Mouse (Mus musculus) heart, postnatal 0 days (tissue): ENCODE data around the gene Il33. TPM values are rescaled to one million over a fixed set of nuclear protein-coding genes. Genes with fewer than 3 reads are reported as not detected.

Experiments
- ATAC-seq: fragments of 200-750 bp; cut with Nextera tagmentation; 2 replicates; pipeline ENCODE4 v1.8.0; 2017; ENCODE audit warnings: low read depth, moderate number of reproducible peaks, moderate library complexity; ENCODE audit not compliant: insufficient read depth
- DNase-seq: peaks from one replicate; pipeline ENCODE4 v3.0.0-alpha.2; 2016; ENCODE audit warnings: low spot score
- H3K27ac ChIP-seq: fragments of 300-500 bp; sonication (generic); 2 replicates; pipeline ENCODE4 v1.5.1; 2014; ENCODE audit warnings: low read depth, mild to moderate bottlenecking
- H3K27me3 ChIP-seq: fragments of 300-500 bp; sonication (generic); 2 replicates; pipeline ENCODE4 v1.6.1; 2014; ENCODE audit warnings: low read length, mixed read lengths; ENCODE audit not compliant: control insufficient read depth, insufficient read depth
- H3K36me3 ChIP-seq: fragments of 300-500 bp; sonication (generic); replicated peaks from 2 replicates; pipeline ENCODE4 v1.6.1; 2014; ENCODE audit warnings: low read length, mixed read lengths; ENCODE audit not compliant: control insufficient read depth, insufficient read depth
- H3K4me1 ChIP-seq: fragments of 300-500 bp; sonication (generic); 2 replicates; pipeline ENCODE4 v1.6.1; 2014; ENCODE audit warnings: antibody characterized with exemption; ENCODE audit not compliant: control insufficient read depth, insufficient read depth
- H3K4me2 ChIP-seq: fragments of 300-500 bp; sonication (generic); 2 replicates; pipeline ENCODE4 v1.6.1; 2014; ENCODE audit warnings: low read depth, mild to moderate bottlenecking, low read length, moderate library complexity
- H3K4me3 ChIP-seq: fragments of 300-500 bp; sonication (generic); 2 replicates; pipeline ENCODE4 v1.5.1; 2014; ENCODE audit warnings: low read depth, low read length
- H3K9ac ChIP-seq: fragments of 300-500 bp; sonication (generic); replicated peaks from 2 replicates; pipeline ENCODE4 v1.6.1; 2014; ENCODE audit warnings: low read depth, low read length, mixed read lengths
- H3K9me3 ChIP-seq: fragments of 300-500 bp; sonication (generic); replicated peaks from 2 replicates; pipeline ENCODE4 v1.6.1; 2016; ENCODE audit warnings: low read length; ENCODE audit not compliant: control insufficient read depth
- CTCF ChIP-seq: IDR thresholded peaks from 2 replicates; pipeline ENCODE4 v1.5.1; 2016; ENCODE audit warnings: antibody characterized with exemption, control low read depth, low read depth
- EP300 ChIP-seq: IDR thresholded peaks from 2 replicates; pipeline ENCODE4 v1.6.1; 2016; ENCODE audit warnings: antibody characterized with exemption, low read depth
- WGBS: fragments of 180-500 bp; shearing (Covaris S2); extraction: QIAGEN DNeasy Blood & Tissue Kit; methylation state at CpG from one replicate; pipeline ENCODE4 v1.1.7; 2014; 5-methylcytosine and 5-hydroxymethylcytosine counted together
- polyA plus RNA-seq: library from polyadenylated mRNA; unstranded; fragments of >200 nt; fragmentation: Nextera tagmentation; extraction: Ambion mirVana; gene quantifications from 2 replicates; pipeline ENCODE4 v1.2.1, GENCODE M21; 2015
- total RNA-seq: library from RNA; depleted of rRNA; stranded (reverse); fragments of >200 nt; gene quantifications from 2 replicates; pipeline ENCODE4 v1.2.3, GENCODE M21; 2014; ENCODE audit warnings: low replicate concordance

Gene Il33
- total and polyA plus RNA-seq, 2 experiments from 2014 or later: 1.4 to 4.2 TPM

DNA sequence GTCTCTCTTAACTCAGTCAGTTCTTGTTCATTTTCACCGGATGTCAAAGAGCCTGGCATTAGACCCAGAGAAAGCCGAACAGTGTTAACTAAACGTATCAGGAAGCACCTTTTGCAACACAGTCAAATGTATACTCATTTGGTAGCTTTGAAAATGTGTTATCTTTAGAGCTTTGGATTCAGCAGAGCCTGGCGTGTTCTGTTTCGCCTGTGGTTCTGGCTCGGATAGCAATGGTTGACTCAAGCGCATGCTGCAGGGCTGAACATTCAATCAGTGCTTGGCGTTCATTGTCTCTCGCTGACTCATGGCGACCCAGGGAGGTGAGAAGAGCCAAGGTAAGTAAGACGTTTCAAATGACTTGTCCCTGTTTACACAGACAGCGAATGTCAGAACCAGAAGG, 30.5 kb upstream of the Il33 start:
- Histone ChIP-seq H3K9me3 (peaks cover 2% of the 10 kb centered on the region; the same call in 1 of the 2 replicates), H3K27me3 (no peaks in the 10 kb centered on the region), H3K4me2 (no peak overlapping the region), H3K27ac (no peak overlapping the region), H3K9ac (no peak overlapping the region), H3K4me1 (no peaks in the 10 kb centered on the region), H3K4me3 (no peak overlapping the region), H3K36me3 (no peaks in the 10 kb centered on the region)
- ATAC-seq: no peak
- WGBS: 82% methylated on average over 12 of the region's 12 CpGs
- no peak for DNase-seq
- TF ChIP-seq CTCF: no peak
- no peak for TF ChIP-seq EP300

DNA sequence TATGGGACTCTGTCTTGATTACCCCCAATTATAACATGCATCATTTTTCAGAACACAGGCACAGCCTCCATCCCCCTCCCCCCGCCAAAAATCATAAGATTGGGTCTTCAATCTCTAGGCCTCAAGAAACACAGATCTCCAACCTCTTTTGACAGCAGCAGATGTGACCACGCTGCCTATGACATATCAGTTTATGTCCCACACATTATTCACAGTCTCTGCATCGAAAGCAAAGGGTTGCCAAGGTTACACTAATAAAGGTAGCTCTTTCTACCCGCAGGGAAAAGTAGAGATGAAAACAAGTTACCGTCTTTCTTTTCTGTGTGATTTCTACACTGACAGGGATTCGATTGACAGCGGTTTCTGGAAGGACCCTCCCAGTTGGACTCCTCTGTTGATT, 29.9 kb upstream of the Il33 start:
- no peaks in the 10 kb centered on the region for H3K36me3 ChIP-seq
- H3K4me2 ChIP-seq: no peak overlapping the region
- WGBS: 78% methylated on average over 7 of the region's 7 CpGs
- TF ChIP-seq CTCF: no peak
- TF ChIP-seq EP300: no peak
- H3K4me3 ChIP-seq: no peak overlapping the region
- H3K27me3 ChIP-seq: no peaks in the 10 kb centered on the region
- H3K9me3 ChIP-seq: peaks cover 8% of the 10 kb centered on the region; the same call in 1 of the 2 replicates
- H3K9ac ChIP-seq: no peak overlapping the region
- no peak for DNase-seq
- no peaks in the 10 kb centered on the region for H3K4me1 ChIP-seq
- H3K27ac ChIP-seq: no peak overlapping the region
- no peak for ATAC-seq

DNA sequence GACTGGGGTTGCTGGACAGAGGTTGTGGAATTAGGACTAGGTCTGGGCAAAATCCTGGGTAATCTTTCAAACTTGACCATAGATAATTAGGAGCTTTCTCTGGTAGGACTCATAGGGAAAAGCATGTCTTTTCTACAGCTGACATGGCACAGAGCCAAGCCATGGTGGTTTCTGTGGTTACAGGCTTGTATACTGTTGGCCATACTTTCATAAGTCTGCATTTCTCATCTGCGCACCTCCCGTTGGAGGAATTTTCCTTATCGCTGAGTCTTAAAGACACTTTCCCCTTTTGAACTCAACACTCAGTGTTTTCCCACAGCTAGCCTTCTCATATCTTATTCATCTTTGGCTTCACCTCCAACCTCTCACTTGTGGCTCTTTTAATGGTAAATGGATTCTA, 24.6 kb upstream of the Il33 start:
- Histone ChIP-seq H3K4me1 (no peaks in the 10 kb centered on the region), H3K9ac (no peak overlapping the region), H3K36me3 (no peaks in the 10 kb centered on the region), H3K4me3 (no peak overlapping the region), H3K9me3 (peaks cover 12% of the 10 kb centered on the region; the same call in 1 of the 2 replicates), H3K27me3 (no peaks in the 10 kb centered on the region), H3K4me2 (no peak overlapping the region), H3K27ac (no peak overlapping the region)
- TF ChIP-seq CTCF (no peak), EP300 (no peak)
- no peak for DNase-seq
- 83% methylated on average over 3 of the region's 3 CpGs for WGBS
- no peak for ATAC-seq

DNA sequence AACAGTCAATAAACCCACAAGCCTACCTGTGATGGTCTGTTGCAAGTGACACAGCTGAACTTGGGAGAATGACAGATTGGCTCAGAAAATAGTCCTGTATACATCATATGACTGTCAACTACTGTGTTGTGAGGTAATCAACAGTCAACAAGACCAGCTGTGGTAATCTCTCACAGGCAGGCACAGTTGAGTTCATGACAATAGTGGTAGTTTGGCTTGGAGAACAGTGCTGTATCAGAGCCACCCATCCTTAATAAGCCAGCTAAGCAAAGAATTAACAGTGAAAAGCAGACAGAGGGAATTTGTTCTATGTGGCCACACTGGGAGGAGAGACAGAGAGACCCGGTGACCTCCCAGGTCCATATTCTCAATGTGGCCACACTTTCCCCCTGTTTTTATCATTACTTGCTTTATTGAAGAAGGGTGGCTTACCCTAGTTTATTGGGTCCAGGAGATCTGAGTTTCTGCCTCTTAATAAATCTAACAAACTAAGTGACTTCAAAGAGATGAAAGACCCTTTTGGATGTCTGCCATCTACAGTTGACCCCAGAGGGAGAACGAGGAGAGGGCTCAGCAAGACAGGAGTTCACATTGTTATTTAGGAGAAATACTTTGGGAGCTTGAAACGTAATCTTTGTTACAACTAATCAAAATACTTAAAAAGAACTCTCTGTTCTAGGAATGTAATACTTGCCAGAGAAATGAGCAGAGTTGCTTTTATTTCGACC, 22.4 kb upstream of the Il33 start:
- H3K4me2 ChIP-seq: no peak overlapping the region
- H3K4me3 ChIP-seq: no peak overlapping the region
- no peaks in the 10 kb centered on the region for H3K4me1 ChIP-seq
- TF ChIP-seq EP300 (no peak), CTCF (no peak)
- DNase-seq: no peak
- H3K36me3 ChIP-seq: no peaks in the 10 kb centered on the region
- peaks cover 12% of the 10 kb centered on the region; the same call in 1 of the 2 replicates for H3K9me3 ChIP-seq
- no peak for ATAC-seq
- no peak overlapping the region for H3K9ac ChIP-seq
- H3K27ac ChIP-seq: no peak overlapping the region
- H3K27me3 ChIP-seq: no peaks in the 10 kb centered on the region
- 67% methylated on average over 4 of the region's 4 CpGs for WGBS

DNA sequence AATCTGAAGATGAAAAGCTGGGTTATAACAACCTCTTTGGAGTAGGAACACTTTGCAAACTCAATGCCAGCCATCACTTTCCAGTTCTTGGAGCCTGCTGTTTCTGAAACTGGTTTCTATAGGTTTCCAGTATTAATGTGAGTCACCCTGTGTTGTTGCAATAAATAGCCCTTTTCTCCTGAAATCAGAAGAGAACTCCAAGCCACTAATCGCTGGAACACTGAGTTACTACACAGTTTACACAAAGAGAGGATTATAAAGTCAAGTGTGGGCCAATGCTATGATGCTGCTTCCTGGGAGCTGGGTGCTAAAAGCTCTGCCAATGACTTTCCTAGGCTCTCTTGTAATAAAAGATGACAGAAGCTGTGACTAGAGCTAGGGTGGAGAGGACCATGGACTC, 19.0 kb upstream of the Il33 start:
- Histone ChIP-seq H3K4me2 (no peak overlapping the region), H3K9me3 (no peaks in the 10 kb centered on the region), H3K4me1 (no peaks in the 10 kb centered on the region), H3K36me3 (no peaks in the 10 kb centered on the region), H3K27me3 (no peaks in the 10 kb centered on the region), H3K9ac (no peak overlapping the region), H3K27ac (no peak overlapping the region), H3K4me3 (no peak overlapping the region)
- ATAC-seq (no peak), DNase-seq (no peak)
- WGBS: 66% methylated on average over 1 of the region's 1 CpGs
- TF ChIP-seq EP300 (no peak), CTCF (no peak)

DNA sequence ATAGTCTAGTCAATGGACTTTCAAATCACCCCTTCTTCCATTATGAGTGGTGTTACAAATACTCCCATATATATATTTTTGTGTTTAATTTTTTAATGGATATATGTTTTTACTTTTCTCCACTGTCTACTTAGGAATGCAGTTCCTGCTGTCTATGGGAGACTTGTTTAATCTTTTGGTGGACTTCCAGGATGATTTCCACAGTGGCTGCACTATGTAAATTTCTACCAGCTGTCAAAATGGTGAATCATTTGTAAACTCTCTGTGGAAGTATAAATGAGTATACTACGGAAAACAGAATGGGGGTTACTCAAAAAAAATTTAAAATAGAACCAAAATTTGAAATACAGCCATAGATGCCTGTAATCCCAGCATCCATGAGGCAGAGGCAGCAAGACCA, 15.7 kb upstream of the Il33 start:
- no peak overlapping the region for H3K4me3 ChIP-seq
- H3K27ac ChIP-seq: no peak overlapping the region
- ATAC-seq: no peak
- no peak overlapping the region for H3K4me2 ChIP-seq
- no peaks in the 10 kb centered on the region for H3K4me1 ChIP-seq
- H3K36me3 ChIP-seq: no peaks in the 10 kb centered on the region
- WGBS: 57% methylated on average over 1 of the region's 1 CpGs
- no peaks in the 10 kb centered on the region for H3K9me3 ChIP-seq
- H3K9ac ChIP-seq: no peak overlapping the region
- no peak for DNase-seq
- TF ChIP-seq EP300 (no peak), CTCF (no peak)
- H3K27me3 ChIP-seq: no peaks in the 10 kb centered on the region
